Comparison of ENCODE assay signal across 20 mouse cellular contexts in genomic region chr6:71089735-71090134, GRCm38 (mm10).
"Had no signal": no experiment of that assay in that cellular context is flagged by ENCODE, and none has a peak within 500 bp of the region (broad histone marks: within the 10 kb centered on the region; RNA-seq: fewer than 3 reads in every experiment).

No protein-coding gene starts in this region.

- H3K27ac ChIP-seq: heart, adult 2 months; heart, embryonic 13.5 days; heart, embryonic 15.5 days; hindbrain, embryonic 10.5 days; hindbrain, embryonic 12.5 days; hindbrain, embryonic 14.5 days; intestine, embryonic 15.5 days; layer of hippocampus, adult 2 months; limb, embryonic 13.5 days; liver, embryonic 13.5 days; liver, embryonic 15.5 days had no signal

- H3K9ac ChIP-seq: heart, embryonic 13.5 days; heart, embryonic 15.5 days; hindbrain, embryonic 12.5 days; hindbrain, embryonic 14.5 days; intestine, embryonic 15.5 days; limb, embryonic 13.5 days; liver, embryonic 13.5 days; liver, embryonic 15.5 days had no signal

- H3K9me3 ChIP-seq: heart, embryonic 15.5 days; hindbrain, embryonic 10.5 days; intestine, embryonic 15.5 days; liver, embryonic 13.5 days; liver, embryonic 15.5 days had no signal

- H3K4me1 ChIP-seq: heart, embryonic 15.5 days; hindbrain, embryonic 10.5 days; hindbrain, embryonic 12.5 days; intestine, embryonic 15.5 days; liver, embryonic 13.5 days; liver, embryonic 15.5 days had no signal

- H3K4me3 ChIP-seq: heart, adult 2 months; heart, embryonic 13.5 days; heart, embryonic 15.5 days; hindbrain, embryonic 10.5 days; hindbrain, embryonic 12.5 days; intestine, embryonic 15.5 days; layer of hippocampus, adult 2 months; limb, embryonic 13.5 days; liver, embryonic 13.5 days; liver, embryonic 15.5 days had no signal

- H3K36me3 ChIP-seq: heart, embryonic 13.5 days; heart, embryonic 15.5 days; hindbrain, embryonic 10.5 days; hindbrain, embryonic 12.5 days; intestine, embryonic 15.5 days; limb, embryonic 13.5 days; liver, embryonic 13.5 days; liver, embryonic 15.5 days had no signal

- DNase-seq: gastrocnemius, postnatal 14 days; gastrocnemius, postnatal 36 days; heart, adult 2 months; heart, postnatal 4 days; kidney, adult 18-20 months; kidney, adult 8-10 months; kidney, postnatal 10 days; kidney, postnatal 25 days; kidney, postnatal 4 days; liver; liver, embryonic 13.5 days had no signal
